Mouse (Mus musculus): ENCODE measurements around the gene Usp6nl. TPM values are rescaled to one million over a fixed set of nuclear protein-coding genes. Genes with fewer than 3 reads are reported as not detected.
A peak's percentile ranks its signal among the peaks of the same experiment; 100 is the strongest.

Gene Usp6nl
- 12.8 and 13.6 TPM in 2 replicates for polyA plus RNA-seq (2016; fragmentation: Nextera tagmentation; extraction: Ambion mirVana)

DNA sequence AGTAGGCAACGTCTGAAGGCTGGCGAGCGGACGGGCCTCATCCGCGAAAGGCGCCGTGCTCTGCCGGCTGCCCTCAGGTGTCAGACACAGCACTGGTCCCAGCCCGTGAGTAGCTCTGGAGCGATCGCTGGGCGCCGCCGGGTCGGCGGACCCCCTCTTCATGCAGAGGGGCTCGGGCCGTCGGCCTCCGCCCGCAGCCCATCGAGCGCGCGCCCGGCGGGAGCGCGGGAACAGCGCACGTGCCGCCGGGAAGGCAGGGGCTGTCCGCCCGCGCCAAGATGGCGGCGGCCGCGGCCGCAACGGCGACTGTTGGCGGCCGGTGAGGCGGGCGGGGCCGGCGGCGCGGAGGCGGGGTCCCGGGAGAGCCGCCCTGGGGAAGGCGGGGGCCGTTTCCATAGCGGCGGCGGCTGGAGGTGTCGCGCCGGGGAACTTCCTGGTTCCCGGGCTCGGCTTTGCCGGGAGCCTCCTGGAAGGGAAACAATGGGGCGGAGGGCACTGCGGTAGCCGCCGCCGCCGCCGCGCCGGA is at the start of gene Usp6nl:
Gene Usp6nl (plus strand): TSS at position 292 of the 526 bp plus-strand sequence.
- Histone ChIP-seq H3K4me3 (peak within 1 kb of the TSS; percentile 92), H3K9me3 (no peaks in the 10 kb centered on the region), H3K4me2 (replicated peaks) (peak within 1 kb of the TSS; percentile 72), H3K9ac (peak within 1 kb of the TSS; percentile 97), H3K27me3 (replicated peaks) (no peaks in the 10 kb centered on the region), H3K4me1 (peaks cover 14% of the 10 kb centered on the region; the same call in 1 of the 2 replicates), H3K27ac (peak within 1 kb of the TSS; percentile 95), H3K36me3 (no peaks in the 10 kb centered on the region)
- under 1% methylated on average over 75 of the region's 75 CpGs for WGBS
- peak; percentile 90 for ATAC-seq (ENCODE audit: low FRiP score, low read depth)

DNA sequence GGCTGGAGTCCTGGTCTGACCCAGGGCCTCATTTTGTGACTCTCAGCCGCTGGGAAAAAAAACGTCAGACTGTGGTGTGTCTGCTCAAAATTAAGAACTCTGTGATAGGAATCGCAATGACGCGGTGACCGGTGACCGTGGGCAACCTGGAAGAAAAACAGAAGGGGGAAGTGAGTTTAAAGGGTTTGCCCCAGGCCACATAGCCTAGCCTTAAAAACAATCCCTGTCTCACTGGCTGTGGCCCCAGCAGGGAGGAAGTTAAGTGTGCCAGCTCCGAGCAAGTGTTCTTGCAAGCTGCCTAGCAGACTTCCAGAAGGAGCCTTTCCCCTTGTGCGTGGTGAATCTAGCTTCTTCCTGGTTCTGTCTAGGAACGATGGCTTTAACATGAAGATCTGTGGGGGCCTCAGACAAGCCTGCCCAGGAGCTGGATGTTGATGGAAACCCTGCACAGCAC is 49.0 kb upstream of the Usp6nl start:
- 36% methylated on average over 10 of the region's 10 CpGs for WGBS
- Histone ChIP-seq H3K9me3 (no peaks in the 10 kb centered on the region), H3K9ac (no peak overlapping the region), H3K27me3 (replicated peaks) (no peaks in the 10 kb centered on the region; the same call in 1 of the 2 replicates), H3K4me2 (replicated peaks) (no peak overlapping the region), H3K4me1 (peaks cover 9% of the 10 kb centered on the region; the same call in 1 of the 2 replicates), H3K27ac (no peak overlapping the region), H3K36me3 (no peaks in the 10 kb centered on the region), H3K4me3 (no peak overlapping the region)
- ATAC-seq (ENCODE audit: low FRiP score, low read depth) = no peak

- Histone ChIP-seq H3K9ac (no peak overlapping the region), H3K27ac (no peak overlapping the region), H3K4me3 (no peak overlapping the region), H3K27me3 (replicated peaks) (no peaks in the 10 kb centered on the region), H3K36me3 (no peaks in the 10 kb centered on the region), H3K4me2 (replicated peaks) (no peak overlapping the region), H3K9me3 (no peaks in the 10 kb centered on the region), H3K4me1 (peaks cover 1% of the 10 kb centered on the region; the same call in 1 of the 2 replicates)
- no peak for ATAC-seq (ENCODE audit: low FRiP score, low read depth)
- WGBS = 89% methylated on average over 10 of the region's 10 CpGs
Observed at GRCm38 (mm10) chr2:6278813-6279530, 43.5 kb upstream of the Usp6nl start.

DNA sequence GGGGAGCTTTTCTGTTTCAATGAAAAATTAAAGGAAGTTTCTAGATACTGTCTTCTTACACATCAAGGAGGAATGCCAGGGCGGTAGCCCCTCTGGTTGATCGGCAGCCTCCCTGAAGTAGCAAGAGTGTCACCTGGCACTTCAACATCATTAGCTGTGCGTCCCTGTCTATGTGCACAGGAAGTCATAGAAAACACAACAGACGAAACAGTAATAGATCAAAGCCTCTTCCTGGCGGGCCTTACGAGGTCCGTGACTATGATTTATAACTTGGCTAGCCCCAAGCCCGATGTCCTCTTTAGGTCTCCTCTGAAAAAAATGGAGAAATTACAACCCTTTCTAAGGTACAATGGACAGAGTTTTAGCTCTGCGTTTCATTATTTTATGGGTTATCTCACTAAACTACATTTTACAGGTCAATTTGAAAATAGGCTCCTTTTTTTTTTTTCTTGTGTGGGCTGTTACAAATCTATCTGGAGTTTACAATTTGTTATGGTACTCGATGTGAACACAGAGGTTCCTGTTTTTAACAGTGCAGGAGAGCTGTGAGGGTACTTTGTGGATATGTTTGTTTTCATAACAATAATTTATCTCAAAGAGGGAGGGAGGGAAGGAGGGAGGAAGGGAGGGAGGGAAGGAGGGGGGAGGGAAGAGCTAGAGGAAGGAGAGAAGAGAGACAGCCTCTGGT is 42.7 kb upstream of the Usp6nl start:
- no peaks in the 10 kb centered on the region for H3K9me3 ChIP-seq
- H3K4me1 ChIP-seq = no peaks in the 10 kb centered on the region
- H3K9ac ChIP-seq = no peak overlapping the region
- no peak overlapping the region for H3K4me2 ChIP-seq (replicated peaks)
- no peaks in the 10 kb centered on the region for H3K27me3 ChIP-seq (replicated peaks)
- no peak overlapping the region for H3K4me3 ChIP-seq
- no peak overlapping the region for H3K27ac ChIP-seq
- WGBS = 50% methylated on average over 10 of the region's 10 CpGs
- no peaks in the 10 kb centered on the region for H3K36me3 ChIP-seq
- ATAC-seq (ENCODE audit: low FRiP score, low read depth) = no peak

- Histone ChIP-seq H3K4me1 (no peaks in the 10 kb centered on the region), H3K4me3 (no peak overlapping the region), H3K9ac (no peak overlapping the region), H3K36me3 (no peaks in the 10 kb centered on the region), H3K4me2 (replicated peaks) (no peak overlapping the region), H3K27ac (no peak overlapping the region), H3K27me3 (replicated peaks) (no peaks in the 10 kb centered on the region), H3K9me3 (no peaks in the 10 kb centered on the region)
- 88% methylated on average over 2 of the region's 2 CpGs for WGBS
- ATAC-seq (ENCODE audit: low FRiP score, low read depth) = no peak
Observed at GRCm38 (mm10) chr2:6283569-6283968, 38.9 kb upstream of the Usp6nl start.

GRCm38 (mm10) chr2:6284784-6285183 is 37.7 kb upstream of the Usp6nl start:
- Histone ChIP-seq H3K9me3 (no peaks in the 10 kb centered on the region), H3K4me1 (no peaks in the 10 kb centered on the region), H3K9ac (no peak overlapping the region), H3K4me2 (replicated peaks) (no peak overlapping the region), H3K36me3 (no peaks in the 10 kb centered on the region), H3K27ac (no peak overlapping the region), H3K27me3 (replicated peaks) (no peaks in the 10 kb centered on the region), H3K4me3 (no peak overlapping the region)
- 88% methylated on average over 3 of the region's 3 CpGs for WGBS
- ATAC-seq (ENCODE audit: low FRiP score, low read depth) = no peak

DNA sequence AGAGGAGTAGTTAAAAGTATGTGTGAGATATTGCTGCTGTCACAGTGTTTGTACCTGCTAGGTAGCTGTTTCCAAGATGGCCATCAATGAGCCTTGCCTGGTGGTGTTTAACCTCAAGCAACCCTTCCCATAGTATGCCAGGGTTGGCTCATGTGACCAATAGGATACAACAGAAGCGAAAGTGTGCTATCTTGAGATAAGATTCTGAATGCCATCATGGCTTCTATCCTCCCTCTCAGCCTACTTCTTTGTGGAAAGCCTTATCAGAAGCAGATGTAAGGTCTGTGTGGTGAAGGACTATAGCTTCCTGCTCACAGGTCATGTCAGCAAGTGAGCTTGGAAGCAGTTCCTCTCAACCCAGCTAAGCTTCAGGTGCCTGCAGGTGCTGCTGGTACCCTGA is 36.7 kb upstream of the Usp6nl start:
- no peak overlapping the region for H3K27ac ChIP-seq
- no peak overlapping the region for H3K4me2 ChIP-seq (replicated peaks)
- no peaks in the 10 kb centered on the region for H3K9me3 ChIP-seq
- no peaks in the 10 kb centered on the region for H3K27me3 ChIP-seq (replicated peaks)
- 97% methylated on average over 1 of the region's 1 CpGs for WGBS
- no peaks in the 10 kb centered on the region for H3K4me1 ChIP-seq
- no peak overlapping the region for H3K4me3 ChIP-seq
- no peak for ATAC-seq (ENCODE audit: low FRiP score, low read depth)
- H3K9ac ChIP-seq = no peak overlapping the region
- H3K36me3 ChIP-seq = no peaks in the 10 kb centered on the region

DNA sequence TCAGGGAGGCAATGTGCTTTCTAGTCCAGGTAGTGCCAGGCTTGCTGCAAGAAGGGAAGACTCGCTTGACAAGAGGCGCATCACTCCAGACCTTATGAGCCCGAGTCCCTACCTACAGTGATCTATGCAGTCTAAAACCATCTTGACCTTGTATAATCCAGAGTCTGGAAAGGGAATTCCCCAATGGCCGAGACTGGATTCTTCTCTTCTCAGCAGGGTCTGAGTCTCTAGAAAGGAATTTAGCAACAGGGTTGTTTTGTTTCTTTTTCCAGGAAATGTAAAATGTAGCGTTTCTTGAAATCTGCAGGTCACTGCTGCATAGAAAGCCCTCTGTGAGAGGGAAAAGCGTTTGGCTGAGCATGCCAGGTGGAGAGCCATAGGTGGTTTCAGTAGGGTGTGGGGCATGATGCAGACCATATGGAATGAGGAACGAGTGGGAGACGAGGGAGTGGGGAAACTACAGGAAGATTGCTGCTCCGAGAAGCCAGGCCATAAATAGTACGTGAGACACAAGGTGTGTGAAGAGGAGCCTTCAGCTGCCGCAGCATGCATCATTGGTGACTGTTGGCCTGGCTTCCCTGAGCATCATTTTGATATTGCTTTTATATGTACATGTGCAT is 28.5 kb upstream of the Usp6nl start:
- Histone ChIP-seq H3K9me3 (no peaks in the 10 kb centered on the region), H3K9ac (no peak overlapping the region), H3K4me1 (no peaks in the 10 kb centered on the region), H3K27ac (no peak overlapping the region), H3K4me3 (no peak overlapping the region), H3K4me2 (replicated peaks) (no peak overlapping the region), H3K27me3 (replicated peaks) (no peaks in the 10 kb centered on the region), H3K36me3 (no peaks in the 10 kb centered on the region)
- ATAC-seq (ENCODE audit: low FRiP score, low read depth) = no peak
- WGBS = 82% methylated on average over 11 of the region's 11 CpGs

DNA sequence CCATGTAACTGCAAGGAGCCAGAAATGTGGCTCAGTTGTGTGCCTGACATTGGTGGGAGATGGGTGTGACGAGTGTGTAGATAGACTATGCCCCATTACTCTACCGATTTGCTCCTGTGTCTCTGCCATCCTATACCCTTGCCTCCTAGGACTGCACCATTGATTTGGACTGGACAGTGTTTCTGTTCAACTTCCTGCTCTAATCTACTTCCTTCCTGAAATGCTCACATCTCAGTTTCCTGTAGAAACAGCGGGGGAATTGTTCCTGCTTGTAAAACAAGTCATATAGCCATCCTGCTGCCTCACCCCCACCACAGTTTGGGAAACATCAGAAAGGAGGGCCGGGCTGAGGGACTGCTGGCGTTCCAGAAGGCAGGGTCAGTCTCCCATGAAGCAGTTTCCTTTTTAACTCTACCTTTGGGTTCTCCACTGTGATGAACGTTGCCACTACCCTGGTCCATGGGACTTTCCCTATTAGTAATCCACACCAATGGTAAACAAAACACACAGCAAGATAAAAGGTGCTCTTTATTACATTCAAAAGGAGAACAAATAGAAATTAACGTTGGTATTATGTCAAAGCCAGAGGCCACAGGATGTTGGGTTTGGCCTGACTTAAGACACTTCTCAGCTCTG is 27.4 kb upstream of the Usp6nl start:
- Histone ChIP-seq H3K27me3 (replicated peaks) (no peaks in the 10 kb centered on the region), H3K4me2 (replicated peaks) (no peak overlapping the region), H3K36me3 (no peaks in the 10 kb centered on the region), H3K4me1 (no peaks in the 10 kb centered on the region), H3K27ac (no peak overlapping the region), H3K9ac (no peak overlapping the region), H3K4me3 (no peak overlapping the region), H3K9me3 (no peaks in the 10 kb centered on the region)
- WGBS = 60% methylated on average over 7 of the region's 7 CpGs
- no peak for ATAC-seq (ENCODE audit: low FRiP score, low read depth)

GRCm38 (mm10) chr2:6304768-6305167 is 17.7 kb upstream of the Usp6nl start:
- H3K36me3 ChIP-seq = no peaks in the 10 kb centered on the region
- no peak overlapping the region for H3K4me3 ChIP-seq
- WGBS = 94% methylated on average over 4 of the region's 4 CpGs
- ATAC-seq (ENCODE audit: low FRiP score, low read depth) = no peak
- no peaks in the 10 kb centered on the region for H3K4me1 ChIP-seq
- H3K9ac ChIP-seq = no peak overlapping the region
- H3K9me3 ChIP-seq = no peaks in the 10 kb centered on the region
- H3K27me3 ChIP-seq (replicated peaks) = no peaks in the 10 kb centered on the region
- H3K27ac ChIP-seq = no peak overlapping the region
- H3K4me2 ChIP-seq (replicated peaks) = no peak overlapping the region

DNA sequence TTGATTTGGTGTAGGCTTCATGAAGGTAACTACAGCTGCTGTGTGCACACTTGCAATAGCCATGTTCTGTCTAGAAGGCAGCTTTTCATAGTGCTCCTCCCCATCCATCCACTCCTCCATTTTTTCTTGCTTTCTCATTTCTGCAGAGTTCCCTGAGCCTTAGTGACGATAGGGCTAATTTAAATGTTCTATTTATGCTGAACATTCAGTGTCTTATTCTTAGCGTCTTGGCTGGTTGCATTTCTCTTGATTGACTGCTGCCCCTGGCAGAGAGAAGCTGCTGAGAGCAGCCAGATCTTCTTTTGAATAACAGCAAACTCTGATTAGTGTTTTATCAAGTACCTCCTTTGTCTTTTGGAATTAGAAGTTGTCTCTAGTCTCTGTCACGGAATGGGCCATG is 15.6 kb upstream of the Usp6nl start:
- Histone ChIP-seq H3K9me3 (no peaks in the 10 kb centered on the region), H3K36me3 (no peaks in the 10 kb centered on the region), H3K9ac (no peak overlapping the region), H3K4me2 (replicated peaks) (no peak overlapping the region), H3K4me3 (no peak overlapping the region), H3K4me1 (no peaks in the 10 kb centered on the region), H3K27ac (no peak overlapping the region), H3K27me3 (replicated peaks) (no peaks in the 10 kb centered on the region)
- WGBS = 84% methylated on average over 3 of the region's 3 CpGs
- no peak for ATAC-seq (ENCODE audit: low FRiP score, low read depth)

GRCm38 (mm10) chr2:6309373-6309821 is 13.1 kb upstream of the Usp6nl start:
- Histone ChIP-seq H3K36me3 (no peaks in the 10 kb centered on the region), H3K4me3 (no peak overlapping the region), H3K9ac (no peak overlapping the region), H3K4me1 (no peaks in the 10 kb centered on the region), H3K27me3 (replicated peaks) (no peaks in the 10 kb centered on the region), H3K27ac (no peak overlapping the region), H3K9me3 (no peaks in the 10 kb centered on the region), H3K4me2 (replicated peaks) (no peak overlapping the region)
- ATAC-seq (ENCODE audit: low FRiP score, low read depth) = no peak
- WGBS = 81% methylated on average over 6 of the region's 6 CpGs

All from neural tube, embryonic 12.5 days (tissue).